Mouse (Mus musculus): Measurements from ENCODE around the gene Tmeff2. TPM values are rescaled to one million over a fixed set of nuclear protein-coding genes. Genes with fewer than 3 reads are reported as not detected.

Gene Tmeff2
- polyA plus RNA-seq, 1 experiment from 2014 or later: 11.2 TPM

DNA sequence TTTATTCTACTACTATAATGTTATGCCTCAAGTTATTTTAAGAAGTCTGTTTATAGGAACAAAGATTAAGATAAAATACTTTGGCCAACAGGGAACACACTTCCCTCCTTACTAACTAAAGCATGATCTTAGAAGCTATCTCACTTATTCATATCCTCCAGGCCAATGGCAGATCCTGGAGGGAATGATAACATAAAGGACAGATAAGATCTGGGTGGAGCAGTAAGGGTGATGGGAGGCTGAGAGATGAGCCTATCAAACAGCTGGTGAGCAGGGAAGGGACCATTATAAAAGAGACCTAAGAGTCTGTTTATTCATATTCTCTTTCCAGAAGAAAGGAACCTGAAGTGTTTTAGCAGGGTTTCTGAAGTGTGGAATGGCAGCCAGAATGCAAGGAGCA lies 290.8 kb downstream of the Tmeff2 start:
- Histone ChIP-seq H3K27me3 (no peaks in the 10 kb centered on the region), H3K27ac (no peak overlapping the region), H3K4me1 (no peaks in the 10 kb centered on the region), H3K9ac (no peak overlapping the region), H3K4me3 (replicated peaks) (no peak overlapping the region), H3K4me2 (no peak overlapping the region), H3K9me3 (no peaks in the 10 kb centered on the region), H3K36me3 (replicated peaks) (no peaks in the 10 kb centered on the region)
- ATAC-seq (ENCODE audit: low FRiP score): no peak

GRCm38 (mm10) chr1:51191872-51192613 lies 291.6 kb downstream of the Tmeff2 start:
- ATAC-seq (ENCODE audit: low FRiP score): no peak

DNA sequence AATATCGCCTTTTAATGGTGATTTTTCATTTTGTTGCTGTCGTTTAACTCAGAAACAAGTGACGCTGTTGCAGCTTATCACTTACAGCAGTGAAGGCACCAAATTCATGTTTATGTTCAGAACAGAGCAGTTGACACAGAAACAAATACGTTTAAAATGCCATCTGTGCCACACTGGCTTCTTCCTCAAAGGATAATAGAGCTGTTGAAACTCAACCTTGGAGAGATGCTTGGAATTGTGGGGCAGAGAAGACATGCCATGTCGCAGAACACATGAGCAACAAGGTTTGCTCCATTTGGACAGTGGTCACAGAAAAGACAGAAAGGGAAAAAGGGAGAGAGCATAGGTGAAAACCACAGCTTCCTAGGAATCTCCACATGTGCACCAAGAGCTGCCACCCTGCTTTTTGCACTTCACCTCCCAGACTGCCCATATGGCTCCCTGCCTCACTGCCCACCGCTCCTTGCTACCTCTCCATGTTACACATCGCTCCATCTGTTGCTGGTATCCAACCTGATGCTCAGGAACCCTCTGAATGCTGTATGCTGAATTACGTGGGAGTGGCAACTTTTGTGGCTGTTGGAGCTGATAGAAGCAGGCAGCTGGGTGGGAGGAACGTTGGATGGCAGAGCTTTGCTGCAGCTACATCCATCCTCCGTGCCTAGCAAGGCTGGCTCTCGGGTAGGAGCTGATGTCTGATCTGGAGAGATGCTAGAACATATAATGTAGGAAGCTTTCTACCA lies 298.8 kb downstream of the Tmeff2 start:
- Histone ChIP-seq H3K36me3 (replicated peaks) (no peaks in the 10 kb centered on the region), H3K4me3 (replicated peaks) (no peak overlapping the region), H3K4me2 (no peak overlapping the region), H3K27me3 (no peaks in the 10 kb centered on the region), H3K9me3 (no peaks in the 10 kb centered on the region), H3K27ac (no peak overlapping the region), H3K9ac (no peak overlapping the region), H3K4me1 (no peaks in the 10 kb centered on the region)
- ATAC-seq (ENCODE audit: low FRiP score): no peak
- WGBS: 82% methylated on average over 11 of the region's 11 CpGs

More at GRCm38 (mm10) chr1:51191872-51192613, 291.6 kb downstream of the Tmeff2 start:
- H3K36me3 ChIP-seq (replicated peaks): no peaks in the 10 kb centered on the region
- no peaks in the 10 kb centered on the region for H3K9me3 ChIP-seq
- WGBS: 76% methylated on average over 6 of the region's 6 CpGs
- no peaks in the 10 kb centered on the region for H3K4me1 ChIP-seq
- no peak overlapping the region for H3K4me3 ChIP-seq (replicated peaks)
- H3K27ac ChIP-seq: no peak overlapping the region
- no peaks in the 10 kb centered on the region for H3K27me3 ChIP-seq
- H3K9ac ChIP-seq: no peak overlapping the region
- H3K4me2 ChIP-seq: no peak overlapping the region

DNA sequence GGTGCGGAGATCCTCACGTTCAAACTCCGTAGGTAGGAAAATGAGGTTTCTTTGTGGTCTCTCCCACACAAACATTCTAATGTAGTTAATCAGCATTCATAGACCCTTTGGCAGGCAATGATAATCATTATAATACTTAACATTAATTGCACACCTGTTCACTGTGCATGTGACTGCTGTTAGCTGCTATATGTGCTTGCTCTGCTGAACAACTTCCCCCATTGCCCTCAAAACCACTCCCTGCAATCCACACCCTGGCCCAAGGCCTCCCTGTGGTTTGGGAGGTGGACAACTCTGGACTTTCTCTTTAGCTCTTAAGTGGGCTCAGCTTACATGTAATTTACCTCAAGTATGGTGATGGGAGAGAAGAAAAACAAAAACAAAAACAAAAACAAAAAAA lies 299.5 kb downstream of the Tmeff2 start:
- Histone ChIP-seq H3K4me3 (replicated peaks) (no peak overlapping the region), H3K9ac (no peak overlapping the region), H3K36me3 (replicated peaks) (no peaks in the 10 kb centered on the region), H3K27me3 (no peaks in the 10 kb centered on the region), H3K4me1 (no peaks in the 10 kb centered on the region), H3K4me2 (no peak overlapping the region), H3K9me3 (no peaks in the 10 kb centered on the region), H3K27ac (no peak overlapping the region)
- WGBS: 96% methylated on average over 3 of the region's 3 CpGs
- no peak for ATAC-seq (ENCODE audit: low FRiP score)

DNA sequence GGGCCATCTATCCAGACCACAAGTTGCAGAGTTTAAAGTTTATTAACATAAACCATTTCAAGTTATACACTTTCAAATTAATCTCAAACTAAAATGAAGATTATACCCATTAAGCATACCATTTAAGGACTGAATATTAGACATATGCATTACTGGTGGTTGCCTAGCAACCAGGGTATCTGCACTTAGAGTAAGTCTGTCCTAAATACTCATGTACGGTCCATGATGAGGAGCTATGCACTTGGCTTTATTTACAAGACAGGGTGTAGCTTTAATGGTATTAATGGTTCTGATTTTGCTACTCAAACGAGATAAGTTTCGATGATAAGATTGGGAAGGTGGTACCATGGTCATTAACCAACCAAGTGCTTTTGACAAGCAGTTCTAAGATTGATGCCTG lies 315.2 kb downstream of the Tmeff2 start:
- Histone ChIP-seq H3K4me2 (no peak overlapping the region), H3K4me1 (peaks cover 12% of the 10 kb centered on the region), H3K4me3 (replicated peaks) (no peak overlapping the region), H3K9me3 (no peaks in the 10 kb centered on the region), H3K9ac (no peak overlapping the region), H3K36me3 (replicated peaks) (no peaks in the 10 kb centered on the region), H3K27me3 (no peaks in the 10 kb centered on the region), H3K27ac (no peak overlapping the region)
- WGBS: 86% methylated on average over 3 of the region's 3 CpGs
- no peak for ATAC-seq (ENCODE audit: low FRiP score)

DNA sequence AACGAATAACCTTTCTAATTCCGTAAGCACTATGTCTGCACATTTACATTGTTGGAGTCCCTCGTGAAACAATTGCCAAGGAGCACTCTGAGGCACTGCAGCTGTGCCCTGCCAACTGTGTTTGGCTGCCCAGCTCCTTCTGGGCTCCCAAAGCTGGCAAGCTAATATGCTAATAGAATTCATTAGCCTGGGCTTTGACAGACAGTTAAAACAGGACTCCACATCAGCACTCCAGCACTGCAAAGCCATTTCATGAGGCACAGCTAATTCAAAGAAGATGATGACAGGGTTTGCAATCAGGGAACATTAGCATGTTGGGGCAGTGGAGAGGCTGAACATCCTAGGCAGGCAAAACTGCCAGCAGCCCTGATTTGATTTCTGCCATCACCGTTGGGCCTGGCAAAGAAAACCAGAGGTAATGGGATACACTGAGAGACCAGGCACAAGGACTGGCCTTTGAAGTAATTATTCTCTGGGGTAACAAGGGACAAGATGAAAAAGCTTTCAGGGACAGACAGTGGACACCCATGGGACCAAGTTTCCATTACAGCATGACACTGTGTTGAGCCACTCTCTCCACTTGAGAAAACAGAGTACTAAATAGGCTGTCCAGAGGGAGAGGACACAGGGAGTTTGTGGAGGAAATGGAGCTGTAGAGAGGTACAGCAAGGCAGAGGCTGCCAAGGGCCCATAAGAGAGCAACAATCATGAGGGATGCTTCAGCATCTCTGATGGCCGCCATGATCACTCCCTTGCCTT lies 316.0 kb downstream of the Tmeff2 start:
- ATAC-seq (ENCODE audit: low FRiP score): peak; percentile 81
- Histone ChIP-seq H3K4me1 (peaks cover 12% of the 10 kb centered on the region), H3K36me3 (replicated peaks) (no peaks in the 10 kb centered on the region), H3K27ac (peak overlapping the region; percentile 31; the same call in 1 of the 2 replicates), H3K4me3 (replicated peaks) (no peak overlapping the region), H3K27me3 (no peaks in the 10 kb centered on the region), H3K9me3 (no peaks in the 10 kb centered on the region), H3K4me2 (no peak overlapping the region), H3K9ac (no peak overlapping the region)
- WGBS: 49% methylated on average over 5 of the region's 5 CpGs

GRCm38 (mm10) chr1:51217227-51217626 lies 316.8 kb downstream of the Tmeff2 start:
- H3K9me3 ChIP-seq: no peaks in the 10 kb centered on the region
- H3K27ac ChIP-seq: no peak overlapping the region
- H3K4me3 ChIP-seq (replicated peaks): no peak overlapping the region
- H3K4me2 ChIP-seq: no peak overlapping the region
- no peaks in the 10 kb centered on the region for H3K36me3 ChIP-seq (replicated peaks)
- H3K9ac ChIP-seq: no peak overlapping the region
- no peaks in the 10 kb centered on the region for H3K27me3 ChIP-seq
- ATAC-seq (ENCODE audit: low FRiP score): no peak
- peaks cover 12% of the 10 kb centered on the region for H3K4me1 ChIP-seq
- 59% methylated on average over 7 of the region's 7 CpGs for WGBS

GRCm38 (mm10) chr1:51225156-51225555 lies 324.7 kb downstream of the Tmeff2 start:
- Histone ChIP-seq H3K4me3 (replicated peaks) (no peak overlapping the region), H3K27me3 (no peaks in the 10 kb centered on the region), H3K36me3 (replicated peaks) (no peaks in the 10 kb centered on the region), H3K4me2 (no peak overlapping the region), H3K9me3 (no peaks in the 10 kb centered on the region), H3K9ac (no peak overlapping the region), H3K4me1 (no peaks in the 10 kb centered on the region), H3K27ac (no peak overlapping the region)
- no peak for ATAC-seq (ENCODE audit: low FRiP score)
- WGBS: 89% methylated on average over 7 of the region's 7 CpGs

Small RNAs within 50 kb of the gene (microRNA-seq; reads per million reads assigned to microRNA genes)
- gene Gm25736: not detected

All from forebrain, embryonic 12.5 days (tissue).